Mouse (Mus musculus) cortical plate, adult 2 months (tissue): ENCODE data around the gene Gm28635.

Source experiments
- CTCF ChIP-seq: fragments of 200-500 bp; IDR thresholded peaks from 2 replicates; pipeline ENCODE4 v1.5.1; 2011; ENCODE audit warnings: mild to moderate bottlenecking, control low read depth, low read length; ENCODE audit not compliant: insufficient read depth; ENCODE audit errors: extremely low read depth
- POLR2A ChIP-seq: fragments of 200-500 bp; IDR thresholded peaks from 2 replicates; pipeline ENCODE4 v1.6.1; 2011; ENCODE audit warnings: mild to moderate bottlenecking, low read length, control low read depth; ENCODE audit not compliant: insufficient read depth; ENCODE audit errors: extremely low read depth

DNA sequence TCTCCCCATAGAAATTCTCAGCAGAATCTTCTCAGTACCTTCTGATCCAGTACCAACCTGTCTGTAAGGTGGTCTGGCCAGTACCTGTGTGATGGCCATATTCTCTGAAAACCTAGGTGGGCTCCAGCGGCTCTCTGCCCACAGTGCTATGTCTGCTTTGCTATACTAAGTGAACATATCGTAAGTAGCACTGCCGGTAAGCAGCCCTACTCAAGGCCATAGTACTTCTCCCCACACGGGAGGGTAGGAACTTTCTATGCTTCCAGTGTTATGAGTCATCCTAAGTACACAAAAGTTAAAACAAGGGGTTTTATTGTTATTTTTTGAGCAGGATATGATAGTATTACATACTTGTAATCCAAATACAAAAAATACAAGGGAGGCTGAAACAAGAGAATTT, 43.8 kb downstream of the Gm28635 start:
- TF ChIP-seq CTCF (no peak), POLR2A (no peak)
